Mouse (Mus musculus) limb, embryonic 14.5 days (tissue): ENCODE data around the gene Zfp541. TPM values are rescaled to one million over a fixed set of nuclear protein-coding genes. Genes with fewer than 3 reads are reported as not detected.

ENCODE experiments used
- ATAC-seq: fragments of 200-750 bp; cut with Nextera tagmentation; 2 replicates; pipeline ENCODE4 v1.8.0; 2017; ENCODE audit warnings: low read depth, moderate number of reproducible peaks, moderate TSS enrichment; ENCODE audit not compliant: low FRiP score
- DNase-seq: peaks from one replicate; pipeline ENCODE4 v3.0.0-alpha.2; 2015; ENCODE audit warnings: low spot score
- H3K27ac ChIP-seq: fragments of 300-500 bp; sonication (generic); replicated peaks from 2 replicates; pipeline ENCODE4 v1.5.1; 2014; ENCODE audit warnings: low read depth, mild to moderate bottlenecking, low read length, moderate library complexity, mixed read lengths
- H3K27me3 ChIP-seq: fragments of 300-500 bp; sonication (generic); 2 replicates; pipeline ENCODE4 v1.6.1; 2014; ENCODE audit warnings: low read length, mixed read lengths; ENCODE audit not compliant: control insufficient read depth, insufficient read depth
- H3K36me3 ChIP-seq: fragments of 300-500 bp; sonication (generic); 2 replicates; pipeline ENCODE4 v1.6.1; 2014; ENCODE audit warnings: mild to moderate bottlenecking, low read length, moderate library complexity, mixed read lengths; ENCODE audit not compliant: control insufficient read depth, insufficient read depth
- H3K4me1 ChIP-seq: fragments of 300-500 bp; sonication (generic); 2 replicates; pipeline ENCODE4 v1.6.1; 2014; ENCODE audit warnings: antibody characterized with exemption, low read length, mixed read lengths; ENCODE audit not compliant: control insufficient read depth, insufficient read depth
- H3K4me2 ChIP-seq: fragments of 300-500 bp; sonication (generic); replicated peaks from 2 replicates; pipeline ENCODE4 v1.6.1; 2014; ENCODE audit warnings: low read depth, mild to moderate bottlenecking, low read length, moderate library complexity; ENCODE audit not compliant: severe bottlenecking
- H3K4me3 ChIP-seq: fragments of 300-500 bp; sonication (generic); replicated peaks from 2 replicates; pipeline ENCODE4 v1.5.1; 2014; ENCODE audit warnings: low read length
- H3K9ac ChIP-seq: fragments of 300-500 bp; sonication (generic); 2 replicates; pipeline ENCODE4 v1.6.1; 2014; ENCODE audit warnings: mild to moderate bottlenecking, low read depth, low read length, moderate library complexity; ENCODE audit not compliant: severe bottlenecking
- H3K9me3 ChIP-seq: fragments of 300-500 bp; sonication (generic); 2 replicates; pipeline ENCODE4 v1.6.1; 2016; ENCODE audit warnings: low read length; ENCODE audit not compliant: control insufficient read depth
- POLR2A ChIP-seq: fragments of 200-500 bp; IDR thresholded peaks from 2 replicates; pipeline ENCODE4 v1.8.0; 2012; ENCODE audit warnings: inconsistent platforms, mild to moderate bottlenecking, moderate library complexity, borderline replicate concordance; ENCODE audit not compliant: insufficient read depth, insufficient read length; ENCODE audit errors: extremely low read depth
- WGBS: fragments of 180-500 bp; shearing (Covaris S2); extraction: QIAGEN DNeasy Blood & Tissue Kit; methylation state at CpG from one replicate; pipeline ENCODE4 v1.1.7; 2014; 5-methylcytosine and 5-hydroxymethylcytosine counted together
- polyA plus RNA-seq, 2 experiments: library from polyadenylated mRNA; depleted of rRNA in 1 of 2; stranded (reverse) in 1 of 2; unstranded in 1 of 2; fragments of >200 nt; fragmentation: Nextera tagmentation in 1 of 2; extraction: Ambion mirVana in 1 of 2; gene quantifications; 2 replicates each; pipeline versions ENCODE4 v1.2.1 to v1.2.3; 2012 to 2014

The Zfp541 gene
- polyA plus RNA-seq, 2 experiments: 0.17 to 0.26 TPM

- H3K4me3 ChIP-seq: no peak overlapping the region
- ATAC-seq (peak; percentile 69; the same call in 1 of the 2 replicates), DNase-seq (peak; percentile 36)
- peaks cover 4% of the 10 kb centered on the region; the same call in 1 of the 2 replicates for H3K36me3 ChIP-seq
- no peaks in the 10 kb centered on the region for H3K27me3 ChIP-seq
- no peak overlapping the region for H3K9ac ChIP-seq
- WGBS: 91% methylated on average over 4 of the region's 4 CpGs
- no peak for TF ChIP-seq POLR2A
- H3K4me1 ChIP-seq: no peaks in the 10 kb centered on the region
- no peak overlapping the region for H3K27ac ChIP-seq
- H3K9me3 ChIP-seq: no peaks in the 10 kb centered on the region
- no peak overlapping the region for H3K4me2 ChIP-seq
These were observed 30.5 kb upstream of the Zfp541 start for GRCm38 (mm10) chr7:16031072-16031471.

- peaks cover 4% of the 10 kb centered on the region; the same call in 1 of the 2 replicates for H3K36me3 ChIP-seq
- H3K27ac ChIP-seq: no peak overlapping the region
- H3K27me3 ChIP-seq: no peaks in the 10 kb centered on the region
- no peak overlapping the region for H3K4me2 ChIP-seq
- no peaks in the 10 kb centered on the region for H3K9me3 ChIP-seq
- no peak overlapping the region for H3K4me3 ChIP-seq
- H3K4me1 ChIP-seq: no peaks in the 10 kb centered on the region
- DNase-seq (no peak), ATAC-seq (no peak)
- no peak overlapping the region for H3K9ac ChIP-seq
- no peak for TF ChIP-seq POLR2A
- WGBS: 90% methylated on average over 1 of the region's 1 CpGs
These were observed 28.6 kb upstream of the Zfp541 start for GRCm38 (mm10) chr7:16033059-16033458.

DNA sequence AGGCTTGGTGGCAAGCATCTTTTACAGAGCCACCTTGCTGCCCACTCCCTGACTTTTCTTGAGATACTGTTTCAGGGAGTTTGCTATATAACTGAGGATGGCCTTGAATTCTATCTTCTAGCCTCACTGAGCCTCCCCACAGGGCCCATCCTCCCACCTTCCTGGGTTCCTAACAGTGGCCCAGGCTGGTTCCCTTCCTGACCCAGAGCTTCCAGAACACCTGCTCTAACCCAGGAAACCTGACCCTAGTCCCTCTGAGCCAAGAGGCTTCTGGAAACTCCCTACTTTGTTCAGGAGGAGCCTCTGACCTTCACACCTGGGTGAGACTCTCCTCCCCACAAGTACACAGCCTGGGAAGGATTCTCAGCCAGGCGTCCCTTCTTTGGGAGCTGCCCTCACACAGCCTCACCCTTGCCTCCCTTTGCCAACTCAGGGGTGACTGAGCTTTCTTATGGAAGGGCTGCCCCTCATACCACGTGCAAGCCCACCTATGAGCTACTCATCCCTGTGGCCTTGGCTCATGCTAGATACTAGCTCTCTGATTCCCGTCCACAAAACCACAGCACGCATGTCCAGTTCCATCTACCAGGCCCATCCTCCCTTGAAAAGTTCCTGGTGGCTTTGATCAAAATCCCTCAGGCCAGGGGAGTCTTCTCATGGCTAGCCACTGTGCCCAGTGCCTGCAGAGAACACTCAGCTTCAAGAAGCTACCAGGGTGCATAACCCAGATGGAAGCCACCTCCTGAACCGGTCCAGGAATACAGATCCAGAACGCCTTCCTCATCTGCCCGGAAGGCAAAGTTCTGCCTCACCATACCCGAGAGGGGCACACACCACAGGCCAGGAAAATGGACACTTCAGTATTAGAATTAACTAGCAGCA is 27.8 kb upstream of the Zfp541 start:
- Histone ChIP-seq H3K4me2 (no peak overlapping the region), H3K9me3 (no peaks in the 10 kb centered on the region), H3K36me3 (peaks cover 4% of the 10 kb centered on the region; the same call in 1 of the 2 replicates), H3K27ac (no peak overlapping the region), H3K4me1 (no peaks in the 10 kb centered on the region), H3K27me3 (no peaks in the 10 kb centered on the region), H3K4me3 (no peak overlapping the region), H3K9ac (no peak overlapping the region)
- DNase-seq (no peak), ATAC-seq (no peak)
- TF ChIP-seq POLR2A: no peak
- 86% methylated on average over 8 of the region's 8 CpGs for WGBS

DNA sequence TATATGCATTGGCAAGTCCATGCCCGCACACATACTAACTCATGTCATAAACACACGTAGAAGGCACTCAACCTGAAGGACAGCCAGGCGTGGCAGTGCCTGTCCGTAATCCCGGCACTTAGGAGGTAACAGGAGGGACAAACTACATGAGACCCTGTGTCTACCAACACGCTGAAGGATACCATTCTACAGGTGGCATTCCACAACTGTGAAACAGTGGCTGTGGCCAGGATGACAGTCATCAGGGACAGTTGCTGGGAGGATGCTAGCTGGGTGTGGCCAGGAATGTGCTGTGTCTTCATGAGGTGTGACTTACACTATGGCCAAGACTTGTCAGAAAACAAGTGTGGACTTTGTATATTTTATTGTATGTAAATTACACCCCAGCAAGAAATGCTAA is 24.6 kb upstream of the Zfp541 start:
- TF ChIP-seq POLR2A: no peak
- DNase-seq: no peak
- ATAC-seq: no peak

DNA sequence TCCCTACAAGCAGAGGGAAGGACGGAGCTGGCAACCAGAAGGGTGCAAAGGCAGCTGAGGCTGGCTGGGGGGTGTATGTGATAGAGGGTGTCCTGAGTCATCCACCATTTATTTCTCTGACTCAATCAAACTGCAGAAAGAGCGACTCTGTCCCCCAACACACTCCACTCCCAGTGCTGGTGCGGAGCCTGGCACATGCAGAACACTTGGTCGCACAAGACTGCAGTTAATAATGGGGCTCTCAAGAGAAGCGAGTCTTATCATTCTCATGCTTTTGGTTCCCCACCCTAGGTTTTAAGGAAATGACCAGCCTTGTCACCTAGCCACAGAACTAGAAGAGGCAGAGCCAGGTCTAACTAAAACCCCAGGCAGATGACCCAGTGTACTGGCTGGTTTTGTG is 22.3 kb upstream of the Zfp541 start:
- Histone ChIP-seq H3K9ac (no peak overlapping the region), H3K4me3 (no peak overlapping the region), H3K4me2 (no peak overlapping the region), H3K27me3 (no peaks in the 10 kb centered on the region), H3K36me3 (0 out of 2 replicates have a peak, but pooled peaks cover 3% of the 10 kb centered on the region), H3K4me1 (peaks cover 10% of the 10 kb centered on the region), H3K27ac (no peak overlapping the region), H3K9me3 (no peaks in the 10 kb centered on the region)
- ATAC-seq: no peak
- WGBS: 97% methylated on average over 5 of the region's 5 CpGs
- TF ChIP-seq POLR2A: no peak
- no peak for DNase-seq

More for the DNA sequence above, 24.6 kb upstream of the Zfp541 start:
- no peaks in the 10 kb centered on the region for H3K4me1 ChIP-seq
- no peak overlapping the region for H3K4me3 ChIP-seq
- no peak overlapping the region for H3K27ac ChIP-seq
- H3K36me3 ChIP-seq: peaks cover 4% of the 10 kb centered on the region; the same call in 1 of the 2 replicates
- H3K27me3 ChIP-seq: no peaks in the 10 kb centered on the region
- no peaks in the 10 kb centered on the region for H3K9me3 ChIP-seq
- H3K4me2 ChIP-seq: no peak overlapping the region
- no peak overlapping the region for H3K9ac ChIP-seq
- 86% methylated on average over 6 of the region's 6 CpGs for WGBS
